Mouse (Mus musculus) gastrocnemius, adult 8-10 months (tissue): ENCODE measurements around the gene Pptc7. TPM values are rescaled to one million over a fixed set of nuclear protein-coding genes. Genes with fewer than 3 reads are reported as not detected.

ENCODE experiments used
- DNase-seq, 2 experiments: peaks; one replicate each; pipeline ENCODE4 v3.0.0; 2022; ENCODE audit warnings: low spot score in 2 of 2
- total RNA-seq, 4 experiments: library from RNA; stranded (reverse); gene quantifications; 2 replicates each; pipeline ENCODE4 v1.2.4; 2022

Gene Pptc7
- total RNA-seq, 4 experiments from 2014 or later: 91.8 to 110 (median 100.0) TPM

GRCm38 (mm10) chr5:122267136-122267535 is 17.0 kb upstream of the Pptc7 start:
- DNase-seq: no peak

- peak; percentile 58 to 63 for DNase-seq
Observed at GRCm38 (mm10) chr5:122267899-122268298, 16.3 kb upstream of the Pptc7 start.

- DNase-seq: no peak
Observed at GRCm38 (mm10) chr5:122268858-122269604, 15.1 kb upstream of the Pptc7 start.

GRCm38 (mm10) chr5:122272821-122273220 is 11.3 kb upstream of the Pptc7 start:
- no peak for DNase-seq

GRCm38 (mm10) chr5:122274785-122275184 is 9.4 kb upstream of the Pptc7 start:
- DNase-seq: no peak

- no peak for DNase-seq
Observed at GRCm38 (mm10) chr5:122278946-122279345, 5.2 kb upstream of the Pptc7 start.

GRCm38 (mm10) chr5:122279799-122280421 is 4.3 kb upstream of the Pptc7 start:
- DNase-seq: peak in 1 of 2 experiments; percentile 40

GRCm38 (mm10) chr5:122280422-122280826 is 3.7 kb upstream of the Pptc7 start:
- DNase-seq: no peak

- peak; percentile 36 to 66 for DNase-seq
Observed at GRCm38 (mm10) chr5:122280827-122281462, 3.2 kb upstream of the Pptc7 start.

- no peak for DNase-seq
Observed at GRCm38 (mm10) chr5:122283828-122284182, 360 bp upstream of the Pptc7 start.

- DNase-seq: peak in 1 of 2 experiments; percentile 59
Observed at GRCm38 (mm10) chr5:122285029-122285766, 1.0 kb downstream of the Pptc7 start.

GRCm38 (mm10) chr5:122285767-122286150 is 1.6 kb downstream of the Pptc7 start:
- no peak for DNase-seq

GRCm38 (mm10) chr5:122286191-122286590 is 2.0 kb downstream of the Pptc7 start:
- DNase-seq: no peak

- DNase-seq: no peak
Observed at GRCm38 (mm10) chr5:122287026-122287425, 2.9 kb downstream of the Pptc7 start.

GRCm38 (mm10) chr5:122288147-122288811 is 4.1 kb downstream of the Pptc7 start:
- no peak for DNase-seq

GRCm38 (mm10) chr5:122291149-122291548 is 7.0 kb downstream of the Pptc7 start:
- DNase-seq: no peak

- DNase-seq: no peak
Observed at GRCm38 (mm10) chr5:122291553-122292339, 7.6 kb downstream of the Pptc7 start.

GRCm38 (mm10) chr5:122293131-122293530 is 9.0 kb downstream of the Pptc7 start:
- DNase-seq: no peak

- no peak for DNase-seq
Observed at GRCm38 (mm10) chr5:122294219-122294735, 10.1 kb downstream of the Pptc7 start.
